Mouse (Mus musculus) kidney, embryonic 16.5 days (tissue): ENCODE data around the gene Dynll1. TPM values are rescaled to one million over a fixed set of nuclear protein-coding genes. Genes with fewer than 3 reads are reported as not detected.

ENCODE experiments used
- ATAC-seq: fragments of 200-750 bp; cut with Nextera tagmentation; 2 replicates; pipeline ENCODE4 v1.8.0; 2017; ENCODE audit warnings: moderate TSS enrichment; ENCODE audit not compliant: low FRiP score, low TSS enrichment
- H3K27ac ChIP-seq: fragments of 300-500 bp; sonication (generic); 2 replicates; pipeline ENCODE4 v1.5.1; 2014; ENCODE audit warnings: low read length
- H3K27me3 ChIP-seq: fragments of 300-500 bp; sonication (generic); 2 replicates; pipeline ENCODE4 v1.6.1; 2014; ENCODE audit warnings: low read length, control low read depth, mixed read lengths; ENCODE audit not compliant: insufficient read depth
- H3K36me3 ChIP-seq: fragments of 300-500 bp; sonication (generic); 2 replicates; pipeline ENCODE4 v1.6.1; 2014; ENCODE audit warnings: low read length, control low read depth, mixed read lengths; ENCODE audit not compliant: insufficient read depth
- H3K4me1 ChIP-seq: fragments of 300-500 bp; sonication (generic); 2 replicates; pipeline ENCODE4 v1.6.1; 2014; ENCODE audit warnings: low read length, control low read depth, mixed read lengths; ENCODE audit not compliant: insufficient read depth
- H3K4me2 ChIP-seq: fragments of 300-500 bp; sonication (generic); replicated peaks from 2 replicates; pipeline ENCODE4 v1.6.1; 2014; ENCODE audit warnings: low read depth, low read length
- H3K4me3 ChIP-seq: fragments of 300-500 bp; sonication (generic); 2 replicates; pipeline ENCODE4 v1.5.1; 2014; ENCODE audit warnings: mild to moderate bottlenecking, low read length
- H3K9ac ChIP-seq: fragments of 300-500 bp; sonication (generic); replicated peaks from 2 replicates; pipeline ENCODE4 v1.6.1; 2014; ENCODE audit warnings: low read length
- H3K9me3 ChIP-seq: fragments of 300-500 bp; sonication (generic); 2 replicates; pipeline ENCODE4 v1.6.1; 2016; ENCODE audit warnings: low read length, control low read depth
- WGBS: fragments of 180-500 bp; shearing (Covaris S2); extraction: QIAGEN DNeasy Blood & Tissue Kit; methylation state at CpG from one replicate; pipeline ENCODE4 v1.1.7; 2014; 5-methylcytosine and 5-hydroxymethylcytosine counted together
- polyA plus RNA-seq: library from polyadenylated mRNA; unstranded; fragments of >200 nt; fragmentation: Nextera tagmentation; extraction: Ambion mirVana; gene quantifications from 2 replicates; pipeline ENCODE4 v1.2.1, GENCODE M21; 2015

The Dynll1 gene
- polyA plus RNA-seq, 1 experiment from 2014 or later, result 1,634 TPM

DNA sequence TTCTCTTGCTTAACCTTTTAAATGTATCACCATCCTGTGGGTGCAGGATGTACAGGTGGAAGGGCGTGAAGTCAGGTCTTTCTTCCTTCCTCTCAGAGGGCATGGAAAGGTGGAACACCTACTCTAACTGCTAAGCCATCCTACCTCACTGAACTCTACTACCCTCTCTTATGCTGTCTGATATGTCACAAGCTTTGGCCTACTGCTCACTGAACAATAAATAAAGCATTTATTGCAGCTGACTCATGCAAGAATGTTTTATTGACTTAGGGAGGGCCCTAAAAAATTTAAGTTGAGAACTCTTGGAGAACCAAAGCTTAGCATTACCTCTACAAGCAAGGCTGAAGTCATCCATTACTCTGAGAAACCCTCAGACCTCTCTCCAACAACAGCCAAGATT, 30.8 kb downstream of the Dynll1 start:
- 85% methylated on average over 1 of the region's 1 CpGs for WGBS
- no peak for ATAC-seq
- peaks cover under 1% of the 10 kb centered on the region; the same call in 1 of the 2 replicates for H3K36me3 ChIP-seq
- H3K4me1 ChIP-seq, result peaks cover 41% of the 10 kb centered on the region
- H3K27ac ChIP-seq, result no peak overlapping the region
- no peak overlapping the region for H3K9ac ChIP-seq
- H3K27me3 ChIP-seq, result no peaks in the 10 kb centered on the region
- no peaks in the 10 kb centered on the region for H3K9me3 ChIP-seq
- 0 out of 2 replicates have a peak overlapping the region, but pooled peaks have one; percentile 78 for H3K4me2 ChIP-seq
- H3K4me3 ChIP-seq, result peak overlapping the region; percentile 80; the same call in 1 of the 2 replicates

DNA sequence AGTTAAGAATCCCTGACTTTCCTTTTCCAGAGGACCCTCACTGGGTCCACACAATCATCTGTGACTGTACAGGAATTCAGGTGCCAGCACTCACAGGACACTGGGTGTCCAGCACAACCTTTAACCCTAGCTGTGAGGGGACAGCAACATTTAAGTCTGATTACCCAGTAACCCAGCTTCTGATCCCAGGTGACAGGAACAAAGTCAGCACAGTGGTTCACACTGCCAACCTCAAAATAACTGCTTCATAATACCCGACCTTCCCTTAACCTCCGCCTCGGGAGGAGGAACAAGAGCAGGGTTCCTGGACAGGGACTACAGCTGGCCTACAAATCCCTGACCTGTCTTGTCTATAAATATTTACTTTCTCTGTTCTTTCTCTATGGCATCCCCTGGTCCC, 32.5 kb downstream of the Dynll1 start:
- H3K27ac ChIP-seq, result no peak overlapping the region
- no peak overlapping the region for H3K9ac ChIP-seq
- no peaks in the 10 kb centered on the region for H3K9me3 ChIP-seq
- H3K27me3 ChIP-seq, result no peaks in the 10 kb centered on the region
- no peak overlapping the region for H3K4me2 ChIP-seq
- 57% methylated on average over 3 of the region's 3 CpGs for WGBS
- H3K4me1 ChIP-seq, result peaks cover 37% of the 10 kb centered on the region
- H3K36me3 ChIP-seq, result peaks cover 3% of the 10 kb centered on the region; the same call in 1 of the 2 replicates
- H3K4me3 ChIP-seq, result no peak overlapping the region
- ATAC-seq, result no peak

DNA sequence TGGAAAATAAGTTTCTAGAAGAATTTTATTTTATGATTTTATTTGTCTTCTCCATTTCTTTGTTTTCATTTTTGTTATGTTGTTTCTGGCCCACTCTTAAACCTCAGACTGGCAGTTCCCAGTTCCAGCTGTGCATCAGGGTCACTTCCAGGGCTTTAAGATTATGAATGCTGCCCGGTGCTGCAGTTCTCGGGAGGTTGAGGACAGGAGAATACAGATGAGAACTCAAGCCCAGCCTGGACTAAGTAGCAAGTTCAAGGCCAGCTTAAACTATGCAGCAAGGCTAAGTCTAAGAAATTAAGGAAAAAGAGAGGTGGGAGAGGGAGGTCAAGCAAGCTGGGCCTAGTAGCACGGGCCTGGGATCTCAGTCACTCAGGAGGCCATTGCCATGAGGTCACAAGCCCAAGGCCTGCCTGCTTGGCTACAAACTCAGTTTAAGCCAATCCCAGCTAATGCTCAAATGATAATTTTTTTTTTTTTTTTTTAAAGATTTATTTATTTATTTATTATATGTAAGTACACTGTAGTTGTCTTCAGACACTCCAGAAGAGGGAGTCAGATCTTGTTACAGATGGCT, 33.2 kb downstream of the Dynll1 start:
- peaks cover 34% of the 10 kb centered on the region for H3K4me1 ChIP-seq
- 71% methylated on average over 3 of the region's 3 CpGs for WGBS
- H3K27me3 ChIP-seq, result no peaks in the 10 kb centered on the region
- peaks cover 6% of the 10 kb centered on the region; the same call in 1 of the 2 replicates for H3K36me3 ChIP-seq
- ATAC-seq, result no peak
- H3K4me3 ChIP-seq, result no peak overlapping the region
- no peak overlapping the region for H3K27ac ChIP-seq
- H3K9me3 ChIP-seq, result no peaks in the 10 kb centered on the region
- H3K4me2 ChIP-seq, result no peak overlapping the region
- H3K9ac ChIP-seq, result no peak overlapping the region

DNA sequence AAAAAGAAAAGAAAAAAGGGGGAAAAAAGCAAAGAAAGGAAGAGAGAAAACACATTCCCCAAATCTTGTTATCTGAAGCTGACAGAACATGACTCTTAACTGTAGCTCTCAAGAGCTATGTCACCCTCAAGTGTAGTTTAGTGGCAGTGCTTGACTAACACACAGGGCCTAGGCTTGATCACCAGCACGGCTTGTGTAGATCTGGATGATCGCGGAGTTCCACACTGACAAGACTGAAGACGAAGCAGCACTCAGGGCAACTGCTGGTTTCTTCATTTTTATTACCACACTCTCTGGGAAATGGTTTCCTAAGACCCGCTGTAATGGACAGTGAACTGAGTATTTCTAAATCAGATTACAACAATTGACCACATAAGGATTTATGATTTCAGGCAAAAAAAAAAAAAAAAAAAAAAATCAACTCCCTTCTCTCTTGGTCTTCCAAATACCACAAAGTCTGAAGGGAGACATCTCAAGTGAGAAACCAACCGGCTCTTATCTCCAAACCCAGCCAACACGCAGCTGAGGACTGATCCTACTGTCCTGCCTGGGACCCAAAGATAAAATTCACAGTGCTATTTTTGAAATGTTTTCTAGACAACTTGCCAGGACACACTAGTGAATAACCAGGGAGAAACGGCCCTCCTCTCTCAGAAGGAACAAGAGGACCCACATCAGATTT, 33.9 kb downstream of the Dynll1 start:
- no peak overlapping the region for H3K4me2 ChIP-seq
- H3K36me3 ChIP-seq, result peaks cover 6% of the 10 kb centered on the region; the same call in 1 of the 2 replicates
- H3K9me3 ChIP-seq, result no peaks in the 10 kb centered on the region
- no peak overlapping the region for H3K27ac ChIP-seq
- no peak for ATAC-seq
- H3K4me1 ChIP-seq, result peaks cover 34% of the 10 kb centered on the region
- no peak overlapping the region for H3K9ac ChIP-seq
- no peaks in the 10 kb centered on the region for H3K27me3 ChIP-seq
- 84% methylated on average over 8 of the region's 8 CpGs for WGBS
- no peak overlapping the region for H3K4me3 ChIP-seq

- no peak overlapping the region for H3K4me2 ChIP-seq
- no peak overlapping the region for H3K9ac ChIP-seq
- WGBS, result 89% methylated on average over 5 of the region's 5 CpGs
- H3K27ac ChIP-seq, result no peak overlapping the region
- peaks cover 6% of the 10 kb centered on the region; the same call in 1 of the 2 replicates for H3K36me3 ChIP-seq
- H3K27me3 ChIP-seq, result no peaks in the 10 kb centered on the region
- no peak for ATAC-seq
- no peak overlapping the region for H3K4me3 ChIP-seq
- H3K9me3 ChIP-seq, result no peaks in the 10 kb centered on the region
- peaks cover 32% of the 10 kb centered on the region for H3K4me1 ChIP-seq
Measured at GRCm38 (mm10) chr5:115266340-115266739, 34.5 kb downstream of the Dynll1 start.

DNA sequence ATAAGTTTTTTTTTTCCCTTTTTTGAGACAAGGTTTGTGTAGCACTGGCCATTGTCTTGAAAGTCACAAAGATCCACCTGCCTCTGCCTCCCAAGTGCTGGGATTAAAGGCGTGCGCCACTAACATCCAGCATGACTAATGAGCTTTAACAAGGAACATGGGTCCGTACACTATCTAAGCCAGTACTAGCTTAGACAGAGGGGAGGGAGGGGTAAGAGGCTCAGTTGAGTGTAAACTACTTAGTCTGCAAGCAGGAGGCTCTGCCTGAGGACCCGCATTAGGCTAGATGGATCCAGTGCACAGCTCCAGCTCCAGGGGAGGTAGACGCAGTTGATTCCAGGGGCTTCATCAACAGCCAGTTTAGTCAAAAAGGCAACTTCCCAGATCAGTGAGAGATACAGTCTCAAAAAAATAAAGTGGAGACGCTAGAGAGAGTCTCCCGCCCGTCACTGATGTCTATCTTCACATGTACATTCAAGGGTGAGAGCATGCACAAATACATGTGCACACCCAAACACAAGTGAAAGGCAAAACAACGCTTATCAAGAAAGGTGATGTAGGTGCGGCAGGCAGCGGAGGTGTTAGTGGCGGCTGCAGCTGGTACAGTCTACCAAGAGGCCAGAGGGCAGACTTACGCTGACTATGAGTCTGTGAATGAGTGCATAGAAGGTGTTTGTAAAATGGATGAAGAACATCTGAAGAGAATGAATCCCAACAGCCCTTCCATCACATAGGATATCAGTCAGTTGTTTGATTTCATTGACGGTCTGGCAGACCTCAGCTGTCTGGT, 38.1 kb downstream of the Dynll1 start:
- no peak overlapping the region for H3K9ac ChIP-seq

GRCm38 (mm10) chr5:115261880-115262279, 38.9 kb downstream of the Dynll1 start:
- Histone ChIP-seq H3K36me3 (peaks cover 39% of the 10 kb centered on the region), H3K27me3 (no peaks in the 10 kb centered on the region), H3K4me1 (no peaks in the 10 kb centered on the region), H3K9me3 (no peaks in the 10 kb centered on the region), H3K4me2 (no peak overlapping the region), H3K27ac (no peak overlapping the region), H3K4me3 (no peak overlapping the region), H3K9ac (no peak overlapping the region)
- 65% methylated on average over 1 of the region's 1 CpGs for WGBS
- ATAC-seq, result no peak

More for the DNA sequence above, 38.1 kb downstream of the Dynll1 start:
- no peaks in the 10 kb centered on the region for H3K27me3 ChIP-seq
- H3K4me1 ChIP-seq, result no peaks in the 10 kb centered on the region
- no peak overlapping the region for H3K27ac ChIP-seq
- no peaks in the 10 kb centered on the region for H3K9me3 ChIP-seq
- peaks cover 31% of the 10 kb centered on the region for H3K36me3 ChIP-seq
- WGBS, result 85% methylated on average over 14 of the region's 14 CpGs
- no peak for ATAC-seq
- H3K4me3 ChIP-seq, result no peak overlapping the region
- H3K4me2 ChIP-seq, result no peak overlapping the region

DNA sequence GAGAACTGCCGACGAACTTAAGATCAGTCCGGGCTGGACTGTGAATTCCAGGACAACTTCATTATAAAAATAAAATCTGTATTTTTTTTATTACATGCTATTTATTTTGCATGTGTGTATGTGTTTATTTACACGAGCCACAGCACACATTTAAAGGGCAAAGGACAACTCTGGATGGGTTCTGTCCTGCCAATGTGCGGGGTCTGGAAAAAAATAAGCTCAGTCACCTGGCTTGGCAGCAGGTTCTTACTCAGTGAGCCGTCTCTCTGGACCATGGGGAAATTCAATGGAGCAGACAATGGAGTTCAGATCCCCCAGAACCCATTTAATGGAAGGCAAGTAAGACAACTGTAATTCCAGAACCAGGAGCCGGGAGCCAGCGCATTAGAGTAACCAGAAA, 39.7 kb downstream of the Dynll1 start:
- no peak for ATAC-seq
- WGBS, result 85% methylated on average over 8 of the region's 8 CpGs
- Histone ChIP-seq H3K4me3 (no peak overlapping the region), H3K4me2 (no peak overlapping the region), H3K36me3 (peaks cover 47% of the 10 kb centered on the region), H3K27ac (no peak overlapping the region), H3K27me3 (no peaks in the 10 kb centered on the region), H3K9ac (no peak overlapping the region), H3K4me1 (no peaks in the 10 kb centered on the region), H3K9me3 (no peaks in the 10 kb centered on the region)

GRCm38 (mm10) chr5:115260356-115260755, 40.4 kb downstream of the Dynll1 start:
- ATAC-seq, result no peak
- WGBS, result 88% methylated on average over 6 of the region's 6 CpGs
- no peak overlapping the region for H3K27ac ChIP-seq
- no peak overlapping the region for H3K9ac ChIP-seq
- no peaks in the 10 kb centered on the region for H3K9me3 ChIP-seq
- no peak overlapping the region for H3K4me3 ChIP-seq
- H3K4me1 ChIP-seq, result no peaks in the 10 kb centered on the region
- H3K4me2 ChIP-seq, result no peak overlapping the region
- H3K36me3 ChIP-seq, result peaks cover 54% of the 10 kb centered on the region
- no peaks in the 10 kb centered on the region for H3K27me3 ChIP-seq
